Mouse (Mus musculus) brain, embryonic 14.5 days (tissue): ENCODE results near the gene Nrtn.

ENCODE experiments used
- CTCF ChIP-seq: fragments of 200-500 bp; IDR thresholded peaks from 2 replicates; pipeline ENCODE4 v1.5.1; 2012; ENCODE audit warnings: inconsistent platforms, mild to moderate bottlenecking, moderate library complexity, borderline replicate concordance; ENCODE audit not compliant: insufficient read depth, insufficient read length; ENCODE audit errors: extremely low read depth
- POLR2A ChIP-seq: fragments of 200-500 bp; IDR thresholded peaks from 2 replicates; pipeline ENCODE4 v1.6.1; 2012; ENCODE audit warnings: mild to moderate bottlenecking, inconsistent platforms, borderline replicate concordance; ENCODE audit not compliant: poor library complexity, insufficient read depth, insufficient read length, severe bottlenecking; ENCODE audit errors: extremely low read depth

- TF ChIP-seq POLR2A: no peak
- no peak for TF ChIP-seq CTCF
Observed at GRCm38 (mm10) chr17:56780291-56780978, 23.1 kb upstream of the Nrtn start.
